Mouse (Mus musculus) heart, embryonic 14.5 days (tissue): Measurements from ENCODE around the gene Vasn. TPM values are rescaled to one million over a fixed set of nuclear protein-coding genes. Genes with fewer than 3 reads are reported as not detected.

ENCODE experiments used
- ATAC-seq: fragments of 200-750 bp; cut with Nextera tagmentation; 2 replicates; pipeline ENCODE4 v1.8.0; 2017; ENCODE audit warnings: low read depth, moderate TSS enrichment; ENCODE audit not compliant: insufficient number of reproducible peaks, insufficient read depth, low FRiP score
- H3K27ac ChIP-seq, 2 experiments: fragments of 200-500 bp in 1 of 2; fragments of 300-500 bp in 1 of 2; sonication (generic) in 1 of 2; replicated peaks in 1 of 2; 2 replicates each; pipeline ENCODE4 v1.5.1; 2012 to 2014; ENCODE audit warnings: low read depth in 2 of 2, low read length in 2 of 2, control low read depth in 1 of 2, mild to moderate bottlenecking in 1 of 2, mixed read lengths in 1 of 2; ENCODE audit not compliant: control insufficient read depth in 1 of 2, insufficient read depth in 1 of 2
- H3K27me3 ChIP-seq: fragments of 300-500 bp; sonication (generic); 2 replicates; pipeline ENCODE4 v1.6.1; 2014; ENCODE audit warnings: mild to moderate bottlenecking, low read length, control low read depth; ENCODE audit not compliant: control insufficient read depth, insufficient read depth
- H3K36me3 ChIP-seq: fragments of 300-500 bp; sonication (generic); 2 replicates; pipeline ENCODE4 v1.6.1; 2014; ENCODE audit warnings: mild to moderate bottlenecking, control low read depth, low read length, mixed read lengths; ENCODE audit not compliant: control insufficient read depth, insufficient read depth
- H3K4me1 ChIP-seq, 2 experiments: fragments of 200-500 bp in 1 of 2; fragments of 300-500 bp in 1 of 2; sonication (generic) in 1 of 2; 2 replicates each; pipeline ENCODE4 v1.6.1; 2012 to 2014; ENCODE audit warnings: low read length in 2 of 2, control low read depth in 1 of 2, mixed read lengths in 1 of 2; ENCODE audit not compliant: control insufficient read depth in 2 of 2, insufficient read depth in 2 of 2
- H3K4me2 ChIP-seq: fragments of 300-500 bp; sonication (generic); 2 replicates; pipeline ENCODE4 v1.6.1; 2014; ENCODE audit warnings: mild to moderate bottlenecking, low read length
- H3K4me3 ChIP-seq, 2 experiments: fragments of 200-500 bp in 1 of 2; fragments of 300-500 bp in 1 of 2; sonication (generic) in 1 of 2; 2 replicates each; pipeline ENCODE4 v1.5.1; 2012 to 2014; ENCODE audit warnings: low read length in 2 of 2, mild to moderate bottlenecking in 2 of 2, control low read depth in 1 of 2, low read depth in 1 of 2, moderate library complexity in 1 of 2; ENCODE audit not compliant: control insufficient read depth in 1 of 2, insufficient read depth in 1 of 2
- H3K9ac ChIP-seq: fragments of 300-500 bp; sonication (generic); 2 replicates; pipeline ENCODE4 v1.6.1; 2014; ENCODE audit warnings: mild to moderate bottlenecking, low read length
- H3K9me3 ChIP-seq: fragments of 300-500 bp; sonication (generic); 2 replicates; pipeline ENCODE4 v1.6.1; 2016; ENCODE audit warnings: low read length, control low read depth; ENCODE audit not compliant: control insufficient read depth
- WGBS: fragments of 180-500 bp; shearing (Covaris S2); extraction: QIAGEN DNeasy Blood & Tissue Kit; methylation state at CpG from one replicate; pipeline ENCODE4 v1.1.7; 2014; 5-methylcytosine and 5-hydroxymethylcytosine counted together
- polyA plus RNA-seq: library from polyadenylated mRNA; unstranded; fragments of >200 nt; fragmentation: Nextera tagmentation; extraction: Ambion mirVana; gene quantifications from 2 replicates; pipeline ENCODE4 v1.2.1, GENCODE M21; 2014

Gene Vasn
- polyA plus RNA-seq, 1 experiment from 2014 or later, result 11.9 TPM

- H3K27ac ChIP-seq, result peak overlapping the region; percentile 76 to 89
- no peak overlapping the region for H3K4me3 ChIP-seq
- H3K9me3 ChIP-seq, result no peaks in the 10 kb centered on the region
- 13% methylated on average over 11 of the region's 11 CpGs for WGBS
- peak overlapping the region; percentile 40 for H3K4me2 ChIP-seq
- peaks cover 50 to 71% of the 10 kb centered on the region in 2 experiments for H3K4me1 ChIP-seq
- H3K27me3 ChIP-seq, result no peaks in the 10 kb centered on the region
- peak overlapping the region; percentile 60 for H3K9ac ChIP-seq
- no peak for ATAC-seq
- H3K36me3 ChIP-seq, result peaks cover 30% of the 10 kb centered on the region
Observed at GRCm38 (mm10) chr16:4655764-4656570, 16.2 kb downstream of the Vasn start.

- peaks cover 30% of the 10 kb centered on the region for H3K36me3 ChIP-seq
- WGBS, result 45% methylated on average over 9 of the region's 9 CpGs
- H3K9me3 ChIP-seq, result no peaks in the 10 kb centered on the region
- peaks cover 50 to 68% of the 10 kb centered on the region in 2 experiments for H3K4me1 ChIP-seq
- ATAC-seq, result no peak
- peak overlapping the region; percentile 60 for H3K9ac ChIP-seq
- no peaks in the 10 kb centered on the region for H3K27me3 ChIP-seq
- peak overlapping the region; percentile 76 to 89 for H3K27ac ChIP-seq
- H3K4me3 ChIP-seq, result no peak overlapping the region
- H3K4me2 ChIP-seq, result no peak overlapping the region; the same call in 1 of the 2 replicates
Observed at GRCm38 (mm10) chr16:4656571-4657081, 16.9 kb downstream of the Vasn start.

GRCm38 (mm10) chr16:4658781-4659245 lies 19.1 kb downstream of the Vasn start:
- WGBS, result 21% methylated on average over 11 of the region's 11 CpGs
- ATAC-seq, result peak; percentile 58
- Histone ChIP-seq H3K27ac (peak overlapping the region; percentile 58 to 89; a peak in 3 of 4 replicates), H3K36me3 (peaks cover 24% of the 10 kb centered on the region), H3K9ac (peak overlapping the region; percentile 63; the same call in 1 of the 2 replicates), H3K27me3 (no peaks in the 10 kb centered on the region), H3K4me2 (peak overlapping the region; percentile 7), H3K4me1 (peaks cover 35 to 49% of the 10 kb centered on the region in 2 experiments), H3K9me3 (no peaks in the 10 kb centered on the region), H3K4me3 (no peak overlapping the region)

DNA sequence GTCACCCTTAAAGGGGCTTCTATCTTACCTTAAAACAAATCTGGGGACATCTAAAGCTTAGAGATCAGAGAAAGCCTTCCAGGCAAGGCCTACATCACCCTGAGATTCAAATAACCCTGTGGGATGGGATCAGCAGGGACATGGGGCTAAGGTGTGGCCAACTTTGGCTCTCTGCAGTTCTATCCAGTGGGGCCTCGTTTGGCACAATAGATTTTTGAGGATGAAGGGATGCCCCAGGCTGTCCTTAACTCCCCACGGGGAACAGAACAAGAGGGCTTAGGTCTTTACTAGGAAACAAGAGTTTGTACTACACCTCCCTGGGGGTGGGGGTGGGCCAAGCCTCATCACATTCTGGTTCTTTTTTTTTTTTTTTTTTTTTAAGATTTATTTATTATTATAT lies 19.6 kb downstream of the Vasn start:
- Histone ChIP-seq H3K9ac (peak overlapping the region; percentile 63; the same call in 1 of the 2 replicates), H3K4me1 (peaks cover 33 to 44% of the 10 kb centered on the region in 2 experiments), H3K27me3 (no peaks in the 10 kb centered on the region), H3K36me3 (peaks cover 24% of the 10 kb centered on the region), H3K4me2 (peak overlapping the region; percentile 7), H3K4me3 (no peak overlapping the region), H3K27ac (peak overlapping the region; percentile 58 to 89), H3K9me3 (no peaks in the 10 kb centered on the region)
- ATAC-seq, result no peak
- WGBS, result 27% methylated on average over 2 of the region's 2 CpGs

DNA sequence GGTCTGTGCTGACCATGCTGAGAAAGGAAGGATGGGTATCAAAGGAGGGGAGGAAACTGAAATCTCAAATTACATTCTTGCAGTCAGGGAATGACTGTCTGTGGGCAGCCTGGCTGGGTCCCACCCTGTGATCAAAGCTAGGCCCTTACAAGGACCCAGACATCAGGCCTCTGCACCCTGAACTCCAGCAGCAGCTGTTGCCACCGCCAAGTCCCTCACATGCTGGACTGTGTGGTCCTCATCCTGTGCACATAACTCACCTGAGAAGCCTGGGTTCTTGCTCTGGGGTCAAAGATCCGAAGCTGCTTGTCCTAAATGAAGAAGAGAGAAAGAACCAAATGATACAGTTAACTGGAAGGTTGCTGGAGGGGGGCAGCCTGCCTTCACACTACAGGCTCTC lies 21.9 kb downstream of the Vasn start:
- ATAC-seq, result no peak
- Histone ChIP-seq H3K27me3 (no peaks in the 10 kb centered on the region), H3K4me3 (no peak overlapping the region), H3K4me1 (peaks cover 10 to 21% of the 10 kb centered on the region in 2 experiments), H3K9me3 (no peaks in the 10 kb centered on the region), H3K4me2 (no peak overlapping the region), H3K27ac (no peak overlapping the region), H3K36me3 (peaks cover 40% of the 10 kb centered on the region), H3K9ac (no peak overlapping the region)
- 83% methylated on average over 2 of the region's 2 CpGs for WGBS

- H3K27ac ChIP-seq, result no peak overlapping the region
- H3K9me3 ChIP-seq, result no peaks in the 10 kb centered on the region
- WGBS, result 92% methylated on average over 2 of the region's 2 CpGs
- H3K27me3 ChIP-seq, result no peaks in the 10 kb centered on the region
- peaks cover 5 to 7% of the 10 kb centered on the region in 2 experiments; a peak in 3 of 4 replicates for H3K4me1 ChIP-seq
- H3K4me3 ChIP-seq, result no peak overlapping the region
- H3K36me3 ChIP-seq, result peaks cover 60% of the 10 kb centered on the region
- H3K9ac ChIP-seq, result no peak overlapping the region
- no peak for ATAC-seq
- H3K4me2 ChIP-seq, result no peak overlapping the region
Observed at GRCm38 (mm10) chr16:4663806-4664205, 24.1 kb downstream of the Vasn start.

- H3K27me3 ChIP-seq, result no peaks in the 10 kb centered on the region
- H3K4me3 ChIP-seq, result no peak overlapping the region
- no peak overlapping the region for H3K9ac ChIP-seq
- H3K4me2 ChIP-seq, result no peak overlapping the region
- 92% methylated on average over 2 of the region's 2 CpGs for WGBS
- peaks cover 64% of the 10 kb centered on the region for H3K36me3 ChIP-seq
- H3K4me1 ChIP-seq, result no peaks in the 10 kb centered on the region
- no peaks in the 10 kb centered on the region for H3K9me3 ChIP-seq
- no peak for ATAC-seq
- no peak overlapping the region for H3K27ac ChIP-seq
Observed at GRCm38 (mm10) chr16:4665726-4666125, 26.0 kb downstream of the Vasn start.
